Mouse (Mus musculus) C2C12 (cell line): ENCODE measurements around the gene Urm1. TPM values are rescaled to one million over a fixed set of nuclear protein-coding genes. Genes with fewer than 3 reads are reported as not detected.

Experiments
- H3K27me3 ChIP-seq: one replicate; pipeline ENCODE4 v1.6.1; 2011; ENCODE audit not compliant: control insufficient read depth, insufficient read depth, insufficient read length
- H3K36me3 ChIP-seq: one replicate; pipeline ENCODE4 v1.6.1; 2011; ENCODE audit not compliant: control insufficient read depth, insufficient read depth
- H3K4me3 ChIP-seq: one replicate; pipeline ENCODE4 v1.5.1; 2011; ENCODE audit warnings: mild to moderate bottlenecking, control low read depth; ENCODE audit not compliant: poor library complexity, insufficient read depth, severe bottlenecking
- H3K79me2 ChIP-seq: one replicate; pipeline ENCODE4 v1.6.1; 2011; ENCODE audit not compliant: control insufficient read depth, insufficient read depth
- H3K79me3 ChIP-seq: one replicate; pipeline ENCODE4 v1.6.1; 2011; ENCODE audit warnings: low read depth, control low read depth
- H3ac ChIP-seq: one replicate; pipeline ENCODE3; 2011; ENCODE audit warnings: low read depth; ENCODE audit not compliant: control insufficient read depth, insufficient read length
- CEBPB ChIP-seq: IDR thresholded peaks from one replicate; pipeline ENCODE4 v1.6.1; 2011; ENCODE audit warnings: low read depth, mild to moderate bottlenecking, control low read depth, moderate library complexity
- CTCF ChIP-seq: IDR thresholded peaks from one replicate; pipeline ENCODE4 v1.5.1; 2011; ENCODE audit not compliant: control insufficient read depth, insufficient read depth, insufficient read length
- FOSL1 ChIP-seq: IDR thresholded peaks from one replicate; pipeline ENCODE4 v1.8.0; 2011; ENCODE audit warnings: mild to moderate bottlenecking, low read length; ENCODE audit not compliant: poor library complexity, insufficient read depth, severe bottlenecking
- MAX ChIP-seq: IDR thresholded peaks from one replicate; pipeline ENCODE4 v1.6.1; 2011; ENCODE audit warnings: mild to moderate bottlenecking, control low read depth
- MYOD1 ChIP-seq: IDR thresholded peaks from one replicate; pipeline ENCODE4 v1.6.1; 2011; ENCODE audit warnings: low read depth; ENCODE audit not compliant: control insufficient read depth, insufficient read length
- MYOG ChIP-seq: IDR thresholded peaks from one replicate; pipeline ENCODE4 v1.6.1; 2011; ENCODE audit not compliant: control insufficient read depth, insufficient read length; ENCODE audit errors: extremely low read depth
- USF1 ChIP-seq: IDR thresholded peaks from one replicate; pipeline ENCODE4 v1.6.1; 2011; ENCODE audit warnings: low read depth, mild to moderate bottlenecking, control low read depth, moderate library complexity
- polyA plus RNA-seq: library from polyadenylated mRNA; unstranded; fragments of >200 nt; fragmentation: generic; extraction: Trizol; gene quantifications from one replicate; pipeline ENCODE4 v1.2.1, GENCODE M21; 2012; ENCODE audit warnings: missing spikeins

The Urm1 gene
- polyA plus RNA-seq, 1 experiment, result 67.1 TPM

DNA sequence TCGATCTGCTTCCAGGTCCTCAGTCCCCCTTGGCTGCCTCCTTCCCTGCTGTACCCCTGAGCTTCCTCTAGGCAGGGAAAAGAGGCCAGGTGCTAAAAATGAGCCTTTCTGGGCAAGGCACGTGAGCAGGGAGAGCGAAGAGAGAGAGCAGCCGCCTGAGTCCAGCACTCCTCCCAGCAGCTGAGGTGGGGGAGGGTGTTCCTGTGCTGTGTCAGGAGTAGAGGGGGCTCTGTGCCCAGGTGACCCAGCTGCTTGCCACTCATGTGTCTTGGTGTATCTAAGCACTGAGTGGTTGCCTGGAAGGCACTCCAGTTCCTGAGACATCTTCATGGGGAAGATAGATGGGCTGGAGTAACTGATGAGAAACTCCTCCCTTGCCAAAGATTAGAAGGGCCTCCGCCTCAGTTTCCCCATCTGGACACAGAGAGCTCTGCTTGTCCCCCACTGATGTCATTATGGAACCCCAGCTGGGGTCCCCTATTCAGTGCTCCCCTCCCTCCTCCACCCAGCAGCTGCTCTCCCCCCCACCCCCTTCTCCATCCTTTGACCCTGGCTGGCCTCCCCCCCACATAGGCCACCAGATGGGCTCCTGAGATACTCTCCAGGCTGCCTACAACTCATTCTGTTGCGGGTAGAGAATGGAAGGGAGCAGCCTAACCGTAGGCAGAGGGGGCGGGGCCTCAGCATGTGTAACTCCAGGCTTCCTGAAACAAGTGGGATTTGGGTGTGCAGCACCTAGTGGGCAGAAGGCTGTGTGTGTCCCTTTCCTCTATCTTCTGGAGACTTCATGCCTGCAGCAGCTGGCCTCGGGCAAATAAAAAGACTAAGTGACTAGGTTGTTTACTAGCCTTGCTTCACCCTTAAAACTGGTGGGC is 23.6 kb downstream of the Urm1 start:
- Histone ChIP-seq H3K79me3 (no peaks in the 10 kb centered on the region), H3K36me3 (peaks cover 26% of the 10 kb centered on the region), H3K4me3 (no peak overlapping the region), H3K27me3 (no peaks in the 10 kb centered on the region), H3K79me2 (no peaks in the 10 kb centered on the region), H3ac (no peak overlapping the region)
- TF ChIP-seq CEBPB (no peak), FOSL1 (no peak), MYOD1 (no peak), MAX (no peak), MYOG (no peak)

DNA sequence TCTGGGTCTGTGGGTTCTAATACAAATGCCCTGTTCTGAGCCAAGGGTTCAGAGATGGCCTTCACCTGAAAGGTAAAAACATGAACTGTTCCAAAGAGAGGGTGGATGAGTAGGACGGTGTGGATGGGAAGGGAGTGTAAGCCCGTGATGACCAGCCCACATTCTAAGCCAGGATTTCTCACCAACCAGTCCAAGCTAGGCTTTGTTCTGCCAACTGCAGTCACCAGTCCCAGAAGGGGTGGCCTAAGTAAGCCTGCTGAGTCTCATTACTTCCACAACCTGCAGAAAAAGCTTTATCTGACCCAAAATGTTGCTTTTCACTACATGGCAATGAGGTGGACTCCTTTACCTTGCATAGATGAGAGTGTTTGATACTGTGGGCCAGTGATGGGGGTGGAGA is 24.2 kb downstream of the Urm1 start:
- H3K79me2 ChIP-seq, result no peaks in the 10 kb centered on the region

DNA sequence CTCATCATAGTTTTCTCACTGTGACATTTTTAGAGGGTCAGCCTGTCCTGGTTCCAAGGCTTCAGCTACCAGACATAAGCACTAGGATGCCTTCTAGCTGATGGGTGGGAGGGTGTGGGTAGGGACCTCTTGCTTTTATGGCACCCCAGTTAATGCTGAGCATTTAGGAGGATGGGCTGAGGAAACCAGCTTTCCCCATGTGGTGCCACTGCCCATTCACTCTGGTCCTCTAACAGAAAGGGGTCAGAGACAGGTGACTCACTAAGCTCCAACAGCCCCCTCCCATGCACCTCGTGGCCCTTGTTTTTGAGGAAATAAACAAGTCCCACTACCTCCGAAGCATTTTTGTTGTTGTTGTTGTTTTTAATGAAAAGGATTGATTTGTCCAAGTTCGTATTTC is 24.8 kb downstream of the Urm1 start:
- TF ChIP-seq FOSL1 (no peak), USF1 (no peak), CTCF (no peak), MYOD1 (no peak), MAX (no peak), MYOG (no peak), CEBPB (no peak)
- Histone ChIP-seq H3K4me3 (no peak overlapping the region), H3K36me3 (peaks cover 20% of the 10 kb centered on the region), H3K79me3 (no peaks in the 10 kb centered on the region), H3ac (no peak overlapping the region), H3K79me2 (no peaks in the 10 kb centered on the region), H3K27me3 (no peaks in the 10 kb centered on the region)

More for the DNA sequence above, 24.2 kb downstream of the Urm1 start:
- H3ac ChIP-seq, result no peak overlapping the region
- no peak overlapping the region for H3K4me3 ChIP-seq
- H3K79me3 ChIP-seq, result no peaks in the 10 kb centered on the region
- H3K27me3 ChIP-seq, result no peaks in the 10 kb centered on the region
- peaks cover 20% of the 10 kb centered on the region for H3K36me3 ChIP-seq
- TF ChIP-seq FOSL1, result no peak
- TF ChIP-seq CTCF, result no peak
- no peak for TF ChIP-seq USF1
- no peak for TF ChIP-seq MYOD1
- no peak for TF ChIP-seq MYOG
- TF ChIP-seq CEBPB, result no peak
- no peak for TF ChIP-seq MAX

DNA sequence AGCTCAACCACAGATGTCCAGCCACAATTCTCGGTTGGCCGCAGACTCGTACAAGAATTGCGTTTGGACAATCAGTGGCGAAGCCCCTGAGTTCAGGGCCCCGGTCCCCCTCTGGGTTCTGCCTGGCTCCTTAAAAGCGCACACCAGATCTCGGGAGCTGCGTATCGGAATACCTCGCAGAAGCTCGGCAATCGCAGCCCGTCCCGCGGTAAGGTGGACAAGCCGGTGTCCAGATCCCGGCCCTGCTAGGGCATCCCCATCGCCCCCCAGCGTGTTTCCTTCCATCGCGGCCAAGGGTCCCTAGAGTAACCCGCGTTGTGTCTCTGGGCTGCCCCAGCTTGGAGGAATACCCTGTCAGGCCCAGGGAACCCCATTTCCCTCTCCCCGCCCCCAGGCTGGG is 25.8 kb downstream of the Urm1 start:
- Histone ChIP-seq H3K79me2 (no peaks in the 10 kb centered on the region), H3ac (no peak overlapping the region), H3K36me3 (peaks cover 20% of the 10 kb centered on the region), H3K79me3 (no peaks in the 10 kb centered on the region), H3K27me3 (no peaks in the 10 kb centered on the region), H3K4me3 (no peak overlapping the region)
- TF ChIP-seq CTCF, result no peak
- TF ChIP-seq MYOG, result no peak
- TF ChIP-seq FOSL1, result no peak
- TF ChIP-seq MAX, result no peak
- TF ChIP-seq USF1, result no peak
- no peak for TF ChIP-seq MYOD1
- TF ChIP-seq CEBPB, result no peak

DNA sequence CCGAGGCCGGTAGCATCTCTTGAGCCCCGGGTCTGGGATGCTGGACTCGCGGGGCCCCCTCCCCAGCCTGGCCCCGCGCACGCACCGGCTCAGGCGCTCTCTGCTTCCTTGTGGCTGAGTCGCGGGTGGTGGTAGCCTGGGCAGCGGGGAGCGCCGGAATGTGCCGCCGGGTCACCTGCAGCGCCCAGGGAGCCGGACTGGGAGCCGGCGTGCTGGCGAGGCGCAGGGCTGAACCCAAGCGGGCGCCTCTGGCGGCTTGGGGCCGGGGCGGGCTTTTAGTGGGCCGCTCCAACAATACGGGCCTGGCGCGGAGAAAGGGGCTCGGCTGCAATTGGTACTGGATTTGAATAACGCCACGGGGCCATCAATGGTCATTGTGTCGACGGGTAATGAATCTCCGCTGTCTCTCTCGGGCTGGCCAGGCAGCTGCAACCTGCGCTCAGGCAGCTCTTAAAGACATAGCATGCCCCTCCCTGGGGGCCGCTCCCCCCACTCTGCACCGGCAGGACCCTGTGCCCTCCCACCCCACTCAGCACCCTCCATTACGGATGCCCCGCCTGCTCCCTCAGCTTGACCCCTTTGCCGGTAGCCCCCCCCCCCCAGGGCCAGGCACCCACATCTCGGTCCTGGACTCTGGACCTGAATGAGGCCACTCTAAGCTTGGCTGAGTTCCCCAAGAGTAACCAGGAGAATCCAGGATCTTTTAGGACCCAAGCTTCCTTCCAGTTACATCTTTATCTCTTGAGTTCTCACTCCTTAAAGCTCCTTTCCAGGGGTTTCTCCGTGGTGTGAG is 26.4 kb downstream of the Urm1 start:
- Histone ChIP-seq H3K79me3 (no peaks in the 10 kb centered on the region), H3K79me2 (no peaks in the 10 kb centered on the region), H3K4me3 (no peak overlapping the region), H3ac (no peak overlapping the region), H3K36me3 (peaks cover 20% of the 10 kb centered on the region), H3K27me3 (no peaks in the 10 kb centered on the region)
- no peak for TF ChIP-seq CEBPB
- TF ChIP-seq FOSL1, result no peak
- TF ChIP-seq MAX, result no peak
- no peak for TF ChIP-seq MYOD1
- TF ChIP-seq USF1, result no peak
- TF ChIP-seq MYOG, result no peak
- no peak for TF ChIP-seq CTCF
